Mouse (Mus musculus): ENCODE measurements around the gene R3hdm1. TPM values are rescaled to one million over a fixed set of nuclear protein-coding genes. Genes with fewer than 3 reads are reported as not detected.
A peak's percentile ranks its signal among the peaks of the same experiment; 100 is the strongest.

The R3hdm1 gene
- 11.1 and 18.8 TPM in 2 replicates for polyA plus RNA-seq (2012; rRNA removed)

DNA sequence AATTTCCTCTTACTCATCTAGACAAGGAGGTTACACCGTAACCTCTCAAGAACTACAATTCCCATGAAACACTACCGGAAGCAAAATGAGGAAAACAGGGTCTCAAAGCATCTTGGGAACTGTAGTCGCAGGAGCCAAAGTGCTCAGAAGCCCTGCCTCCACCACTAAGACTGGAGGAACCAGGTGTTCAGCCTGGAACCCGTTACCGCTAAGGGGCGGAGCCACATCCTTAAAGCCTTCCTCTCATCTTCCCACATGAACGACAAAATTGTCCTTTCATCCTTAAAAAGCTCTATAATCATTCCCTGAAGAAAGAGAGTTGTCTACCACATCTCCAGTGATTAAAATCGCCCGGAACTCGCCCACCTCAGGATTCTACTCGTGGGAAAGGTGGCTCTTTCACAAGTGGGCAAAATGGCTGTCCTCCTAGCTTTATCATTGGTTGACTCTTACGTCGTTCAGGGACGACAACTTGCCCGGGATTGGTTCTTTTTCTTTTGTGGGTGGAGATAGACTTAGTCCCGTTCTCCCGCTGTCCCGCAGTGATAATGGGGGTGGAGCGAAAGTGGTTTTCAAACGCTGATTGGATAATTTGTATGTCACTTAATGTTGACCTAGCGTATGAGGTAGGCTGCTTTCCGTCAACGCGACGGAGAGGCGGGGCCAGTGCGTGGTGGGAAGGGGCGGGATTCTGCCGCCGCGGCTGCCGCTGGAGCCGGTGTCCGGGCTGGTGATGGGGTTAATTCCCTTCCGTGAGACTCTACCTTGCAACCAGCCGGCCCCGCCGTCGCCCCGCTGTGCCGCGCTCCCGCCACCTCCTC, at the start of gene R3hdm1, which contains the start of gene Zranb3:
Gene R3hdm1, plus strand, starts transcription at position 661 of the 821 bp plus-strand sequence.
Gene Zranb3, minus strand, starts transcription at position 407 of the 821 bp plus-strand sequence.
- DNase-seq (ENCODE audit: low read depth, low spot score) = peak; percentile 99
- WGBS = under 1% methylated on average over 43 of the region's 43 CpGs

DNA sequence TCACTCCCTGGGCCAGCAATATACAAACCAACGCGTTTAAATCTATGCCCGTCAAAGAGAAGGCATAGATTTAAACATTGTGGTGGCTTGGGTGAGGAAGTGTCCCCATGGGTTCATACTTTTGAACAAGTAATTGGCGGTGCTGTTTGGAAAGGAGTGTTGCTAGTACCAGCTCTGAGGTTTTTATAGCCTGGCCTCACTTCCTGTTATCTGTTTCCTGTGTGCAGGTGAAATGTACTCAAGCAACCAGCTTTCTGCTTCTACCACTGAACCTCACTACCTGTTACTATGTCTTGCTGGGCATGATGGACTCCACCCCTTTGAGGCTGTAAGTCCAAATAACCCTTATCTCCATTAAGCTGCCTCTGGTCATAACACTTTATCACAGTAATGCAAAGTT, 45.8 kb upstream of the R3hdm1 start:
- no peak for DNase-seq (ENCODE audit: low read depth, low spot score)
- WGBS = 85% methylated on average over 4 of the region's 4 CpGs

DNA sequence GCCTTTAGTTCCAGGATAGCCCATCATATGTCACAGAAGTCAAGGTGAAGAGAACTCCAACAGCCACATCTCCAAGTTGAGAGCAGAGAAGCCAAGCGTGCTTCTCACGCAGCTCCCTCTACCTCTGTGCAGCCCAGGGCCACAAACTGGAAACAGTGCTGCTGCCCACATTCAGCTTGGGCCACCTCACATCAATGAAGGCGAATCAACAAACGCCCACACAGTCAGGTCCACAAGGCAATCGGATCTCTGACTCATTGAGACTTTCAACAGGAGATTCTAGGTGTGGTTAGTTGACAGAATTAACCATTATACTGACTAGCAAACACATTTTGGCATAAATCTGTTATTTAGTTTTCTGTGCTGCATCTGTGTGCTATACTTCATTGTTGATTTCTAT, 44.5 kb upstream of the R3hdm1 start:
- WGBS = 75% methylated on average over 5 of the region's 5 CpGs
- DNase-seq (ENCODE audit: low read depth, low spot score) = no peak

- WGBS = 72% methylated on average over 8 of the region's 8 CpGs
- DNase-seq (ENCODE audit: low read depth, low spot score) = no peak
Observed at GRCm38 (mm10) chr1:128060655-128061344, 42.3 kb upstream of the R3hdm1 start.

DNA sequence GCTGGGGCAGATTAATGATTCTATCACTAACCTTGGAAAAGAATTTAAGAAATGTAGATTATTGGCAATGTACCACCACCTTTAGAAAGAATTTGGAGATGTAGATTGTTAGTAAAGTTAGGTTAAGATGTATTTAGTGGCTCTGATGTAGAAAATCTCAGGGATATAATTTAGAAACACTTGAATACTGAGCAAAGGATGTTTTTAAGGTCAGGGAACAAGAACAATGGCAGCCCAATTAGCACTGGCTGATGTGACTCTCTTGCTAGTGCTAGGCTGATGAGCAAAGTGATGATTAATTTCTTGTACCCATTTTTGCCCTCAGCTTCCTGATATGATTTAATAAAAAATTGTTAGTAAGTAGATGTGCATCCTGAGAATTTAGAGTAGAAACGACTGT, 41.7 kb upstream of the R3hdm1 start:
- DNase-seq (ENCODE audit: low read depth, low spot score) = no peak
- 75% methylated on average over 1 of the region's 1 CpGs for WGBS

DNA sequence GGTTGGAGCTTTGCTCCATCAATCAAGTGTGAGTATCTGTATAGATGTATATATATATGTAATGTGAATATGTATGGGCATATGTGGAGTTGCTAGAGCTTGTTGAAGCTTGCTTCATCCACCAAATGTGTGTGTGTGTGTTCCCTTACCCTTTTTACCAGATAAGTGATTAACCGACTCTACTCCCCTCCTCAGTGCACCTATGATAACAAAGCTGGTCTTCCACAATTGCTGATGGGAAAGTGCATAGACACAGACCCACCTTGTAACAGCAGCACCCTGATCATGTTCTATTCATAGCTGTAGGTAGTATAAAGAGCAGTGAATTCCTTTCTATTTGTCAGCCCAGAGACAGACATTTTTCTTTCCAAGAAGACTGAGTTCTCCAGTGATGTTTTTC, 40.9 kb upstream of the R3hdm1 start:
- WGBS = 95% methylated on average over 1 of the region's 1 CpGs
- DNase-seq (ENCODE audit: low read depth, low spot score) = no peak

GRCm38 (mm10) chr1:128064716-128065115, 38.4 kb upstream of the R3hdm1 start:
- no peak for DNase-seq (ENCODE audit: low read depth, low spot score)
- 96% methylated on average over 6 of the region's 6 CpGs for WGBS

GRCm38 (mm10) chr1:128068945-128069397, 34.1 kb upstream of the R3hdm1 start:
- no peak for DNase-seq (ENCODE audit: low read depth, low spot score)
- 77% methylated on average over 2 of the region's 2 CpGs for WGBS

GRCm38 (mm10) chr1:128070003-128070402, 33.1 kb upstream of the R3hdm1 start:
- WGBS = 91% methylated on average over 3 of the region's 3 CpGs
- DNase-seq (ENCODE audit: low read depth, low spot score) = no peak

DNA sequence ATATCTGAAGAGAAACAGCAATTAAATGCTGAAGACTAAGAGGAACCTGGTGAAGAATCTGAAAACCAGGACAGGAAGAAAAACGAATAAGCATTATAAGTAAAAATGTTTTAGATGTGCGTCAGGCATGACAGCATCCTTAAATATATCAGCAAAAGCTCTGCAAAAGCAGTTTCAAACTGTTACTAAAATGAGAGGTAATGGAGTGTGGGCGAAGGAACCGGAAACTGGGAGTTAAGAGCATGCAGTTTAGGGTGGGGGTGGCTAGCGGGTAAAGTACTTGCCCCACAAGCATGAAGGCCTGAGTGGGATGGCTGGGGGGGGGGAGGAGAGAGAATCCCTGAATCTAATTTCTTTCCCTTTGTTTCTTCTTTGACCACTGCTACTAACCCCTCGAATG, 30.1 kb upstream of the R3hdm1 start:
- WGBS = 94% methylated on average over 6 of the region's 6 CpGs

DNA sequence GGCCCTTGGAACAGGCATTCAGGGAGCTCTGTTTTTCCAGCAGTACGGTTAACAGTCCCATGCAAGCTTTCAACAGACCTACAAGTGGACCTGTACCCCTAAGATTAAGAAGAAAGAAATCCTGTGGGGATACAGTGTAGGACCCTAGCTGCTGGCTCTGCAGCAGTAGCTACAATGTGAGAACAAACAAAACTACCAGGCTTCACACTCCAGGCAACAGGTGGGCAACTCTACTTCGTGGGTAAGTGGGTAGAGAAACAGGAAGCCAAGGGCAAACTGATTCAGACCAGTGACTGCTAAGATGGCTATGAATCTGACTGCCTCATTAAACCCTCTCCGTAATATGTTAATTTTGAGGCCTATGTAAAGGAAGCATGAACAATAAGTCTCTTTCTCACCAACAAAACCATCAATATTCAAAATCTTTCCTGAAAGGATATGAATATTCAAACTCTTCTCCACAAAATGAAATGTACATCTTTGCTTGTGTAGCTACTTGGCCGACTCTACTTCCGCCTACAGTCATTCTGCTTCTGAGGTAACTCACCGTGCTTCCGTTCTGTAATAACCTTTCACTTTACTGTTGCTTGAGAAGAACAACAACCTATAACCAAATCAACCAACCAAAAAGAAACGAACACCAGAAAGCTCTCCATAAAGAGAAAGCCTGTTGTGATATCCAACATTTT, 26.2 kb upstream of the R3hdm1 start:
- no peak for DNase-seq (ENCODE audit: low read depth, low spot score)
- WGBS = 87% methylated on average over 8 of the region's 8 CpGs

More for the DNA sequence above, 30.1 kb upstream of the R3hdm1 start:
- DNase-seq (ENCODE audit: low read depth, low spot score) = no peak

DNA sequence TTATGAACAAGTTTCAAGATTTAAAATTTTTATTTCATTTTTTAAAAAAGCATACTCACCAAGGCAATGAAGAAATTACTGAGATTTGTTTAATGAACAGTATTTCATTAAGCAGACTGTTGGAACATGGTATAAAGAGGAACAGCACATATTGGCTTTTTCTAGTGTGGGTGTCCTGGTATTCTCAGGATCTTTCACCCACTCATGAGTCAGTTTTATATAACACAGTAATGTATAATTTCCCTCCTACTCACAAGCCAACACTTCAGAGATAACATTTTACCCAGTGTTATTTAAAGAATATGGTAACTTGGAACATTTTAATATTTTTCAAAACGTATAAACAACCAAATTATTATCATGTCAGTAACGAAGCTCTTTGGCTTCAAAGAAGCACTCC, 25.3 kb upstream of the R3hdm1 start:
- DNase-seq (ENCODE audit: low read depth, low spot score) = no peak
- WGBS = 87% methylated on average over 2 of the region's 2 CpGs

DNA sequence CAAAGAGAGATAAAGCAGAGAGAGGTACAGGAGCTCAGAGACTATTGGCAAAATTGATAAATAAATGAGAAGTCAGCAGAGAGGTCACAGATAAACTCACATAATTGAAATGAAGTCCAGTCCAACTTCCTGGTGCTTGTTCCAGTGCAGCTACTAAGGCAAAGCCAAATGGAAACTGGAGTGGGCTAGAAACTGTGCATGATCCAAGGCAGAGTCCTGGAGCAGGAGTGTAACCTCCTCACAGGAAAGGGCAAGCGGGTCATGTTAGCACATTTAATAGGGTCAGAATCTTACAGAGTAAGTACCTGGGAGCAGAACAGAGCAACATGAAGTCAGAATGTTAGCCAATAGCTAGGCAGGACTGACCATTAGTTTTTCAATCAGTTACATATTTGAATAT, 24.5 kb upstream of the R3hdm1 start:
- WGBS = 100% methylated on average over 1 of the region's 1 CpGs
- DNase-seq (ENCODE audit: low read depth, low spot score) = no peak

- DNase-seq (ENCODE audit: low read depth, low spot score) = no peak
- WGBS = 30% methylated on average over 5 of the region's 5 CpGs
Observed at GRCm38 (mm10) chr1:128080936-128081696, 22.0 kb upstream of the R3hdm1 start.

DNA sequence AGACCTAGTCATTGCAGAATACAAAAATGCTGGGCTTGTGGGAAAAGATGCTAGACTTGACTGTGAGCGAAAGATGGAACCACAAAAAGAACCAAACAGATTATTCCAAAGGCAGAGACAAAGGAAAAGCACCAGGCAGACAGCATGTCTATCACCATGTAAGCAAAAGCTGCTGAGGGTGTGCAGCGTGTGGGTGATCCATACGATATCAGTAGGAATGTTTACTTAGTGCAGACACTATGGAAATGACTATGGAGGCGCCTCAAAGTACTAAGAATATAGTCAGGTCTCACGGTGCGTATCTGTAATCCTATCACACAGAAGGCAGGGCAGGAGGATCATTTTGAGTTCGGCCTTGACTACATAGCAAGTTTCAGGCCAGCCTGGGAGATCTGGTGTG, 21.2 kb upstream of the R3hdm1 start:
- DNase-seq (ENCODE audit: low read depth, low spot score) = no peak
- 64% methylated on average over 7 of the region's 7 CpGs for WGBS

GRCm38 (mm10) chr1:128082800-128083199, 20.3 kb upstream of the R3hdm1 start:
- DNase-seq (ENCODE audit: low read depth, low spot score) = no peak
- 91% methylated on average over 7 of the region's 7 CpGs for WGBS

DNA sequence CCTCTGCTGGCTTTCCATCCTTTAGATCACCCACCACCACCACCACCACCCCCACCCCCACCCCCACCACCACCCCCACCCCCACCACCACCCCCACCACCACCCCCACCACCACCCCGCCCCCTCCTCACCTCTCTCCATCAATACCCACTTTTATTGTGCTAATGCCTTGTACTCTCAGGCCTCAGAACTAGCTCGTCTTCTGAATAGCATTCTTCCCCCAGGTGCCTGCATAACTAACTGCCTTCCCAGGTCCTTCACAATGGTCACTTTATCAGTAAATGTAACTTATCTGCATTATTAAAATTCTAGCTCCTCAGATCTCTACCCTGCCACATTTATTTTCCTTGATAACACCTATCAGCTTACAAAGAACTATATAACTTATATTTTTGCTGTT, 8.4 kb upstream of the R3hdm1 start:
- no peak for DNase-seq (ENCODE audit: low read depth, low spot score)
- WGBS = 90% methylated on average over 2 of the region's 2 CpGs

GRCm38 (mm10) chr1:128098309-128098708, 4.8 kb upstream of the R3hdm1 start:
- no peak for DNase-seq (ENCODE audit: low read depth, low spot score)
- 92% methylated on average over 1 of the region's 1 CpGs for WGBS

DNA sequence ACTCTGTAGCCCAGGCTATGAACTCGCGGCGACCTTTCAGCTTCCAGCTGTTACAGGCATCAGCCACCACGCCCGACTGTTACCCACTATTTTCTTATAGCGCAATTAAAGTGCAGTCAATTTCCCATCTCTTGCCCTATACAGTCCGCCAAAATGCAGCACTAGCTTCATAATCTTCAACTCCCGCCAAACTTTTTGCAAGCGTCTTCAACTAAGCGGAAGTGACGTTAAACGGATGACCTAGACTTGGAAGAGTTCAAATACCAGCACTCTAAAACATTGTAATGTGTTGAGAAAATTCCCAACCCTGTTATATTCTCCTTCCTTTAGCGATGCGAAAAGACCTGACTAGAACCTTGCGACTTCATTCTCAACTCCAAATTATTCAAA, 855 bp upstream of the R3hdm1 start:
- no peak for DNase-seq (ENCODE audit: low read depth, low spot score)
- under 1% methylated on average over 15 of the region's 15 CpGs for WGBS

Measured in large intestine, adult 2 months (tissue).